Mouse (Mus musculus): ENCODE results near the gene Ankrd35. TPM values are rescaled to one million over a fixed set of nuclear protein-coding genes. Genes with fewer than 3 reads are reported as not detected.
"Not testable (repeated sequence)": the region's sequence is repeated elsewhere in the genome, so short reads cannot be mapped to it uniquely, and the experiment has no call there.

The Ankrd35 gene
- polyA plus RNA-seq, 1 experiment from 2014 or later = 0.57 TPM

GRCm38 (mm10) chr3:96740279-96740678, 70.3 kb downstream of the Ankrd35 start:
- not testable (repeated sequence) for H3K4me2 ChIP-seq (ENCODE audit: low read length); H3K9me3 ChIP-seq (ENCODE audit: control insufficient read depth, low read length); H3K36me3 ChIP-seq (ENCODE audit: control insufficient read depth, insufficient read depth, low read length); ATAC-seq (ENCODE audit: low FRiP score, low TSS enrichment); H3K4me1 ChIP-seq (ENCODE audit: control insufficient read depth, insufficient read depth, low read length); DNase-seq; H3K9ac ChIP-seq (replicated peaks; ENCODE audit: low read length); H3K4me3 ChIP-seq (replicated peaks; ENCODE audit: low read depth, low read length); H3K27me3 ChIP-seq (ENCODE audit: control insufficient read depth, insufficient read depth, low read length); H3K27ac ChIP-seq (replicated peaks; ENCODE audit: low read depth, low read length)

Other genes with a start within 250 kb of the Ankrd35 start
- not detected in 2 replicates for gene BC107364, start 217.8 kb upstream of the Ankrd35 start, polyA plus RNA-seq (2014; fragmentation: Nextera tagmentation; extraction: Ambion mirVana)
- gene Hfe2, start 145.0 kb upstream of the Ankrd35 start, polyA plus RNA-seq (2014; fragmentation: Nextera tagmentation; extraction: Ambion mirVana) = 0.84 and 1.3 TPM in 2 replicates
- gene Txnip, start 112.2 kb upstream of the Ankrd35 start, polyA plus RNA-seq (2014; fragmentation: Nextera tagmentation; extraction: Ambion mirVana) = 45.0 and 60.1 TPM in 2 replicates
- 0.43 and 0.45 TPM in 2 replicates for gene Gm16253, start 93.1 kb upstream of the Ankrd35 start, polyA plus RNA-seq (2014; fragmentation: Nextera tagmentation; extraction: Ambion mirVana)
- gene Polr3gl, start 76.0 kb upstream of the Ankrd35 start, polyA plus RNA-seq (2014; fragmentation: Nextera tagmentation; extraction: Ambion mirVana) = 14.8 and 17.1 TPM in 2 replicates
- gene Ankrd34a, start 73.5 kb upstream of the Ankrd35 start, polyA plus RNA-seq (2014; fragmentation: Nextera tagmentation; extraction: Ambion mirVana) = 12.0 and 13.7 TPM in 2 replicates
- 6.7 and 7.5 TPM in 2 replicates for gene Lix1l, start 69.0 kb upstream of the Ankrd35 start, polyA plus RNA-seq (2014; fragmentation: Nextera tagmentation; extraction: Ambion mirVana)
- gene Rbm8a, start 40.2 kb upstream of the Ankrd35 start, polyA plus RNA-seq (2014; fragmentation: Nextera tagmentation; extraction: Ambion mirVana) = 125 and 139 TPM in 2 replicates
- gene Pex11b, start 34.8 kb upstream of the Ankrd35 start, polyA plus RNA-seq (2014; fragmentation: Nextera tagmentation; extraction: Ambion mirVana) = 61.3 and 61.5 TPM in 2 replicates
- 0.11 TPM in 1 of 2 replicates, not detected in the other for gene Gm42957, start 34.7 kb upstream of the Ankrd35 start, polyA plus RNA-seq (2014; fragmentation: Nextera tagmentation; extraction: Ambion mirVana)
- 0.62 and 0.84 TPM in 2 replicates for gene Itga10, start 24.5 kb upstream of the Ankrd35 start, polyA plus RNA-seq (2014; fragmentation: Nextera tagmentation; extraction: Ambion mirVana)
- 25.5 and 26.3 TPM in 2 replicates for gene Pias3, start 26.3 kb downstream of the Ankrd35 start, polyA plus RNA-seq (2014; fragmentation: Nextera tagmentation; extraction: Ambion mirVana)
- gene Nudt17, start 38.4 kb downstream of the Ankrd35 start, polyA plus RNA-seq (2014; fragmentation: Nextera tagmentation; extraction: Ambion mirVana) = 14.1 and 14.3 TPM in 2 replicates
- 27.9 and 28.7 TPM in 2 replicates for gene Polr3c, start 57.5 kb downstream of the Ankrd35 start, polyA plus RNA-seq (2014; fragmentation: Nextera tagmentation; extraction: Ambion mirVana)
- gene Rnf115, start 57.5 kb downstream of the Ankrd35 start, polyA plus RNA-seq (2014; fragmentation: Nextera tagmentation; extraction: Ambion mirVana) = 69.6 and 83.8 TPM in 2 replicates
- gene Pdzk1, start 159.2 kb downstream of the Ankrd35 start, polyA plus RNA-seq (2014; fragmentation: Nextera tagmentation; extraction: Ambion mirVana) = 0.16 TPM in 1 of 2 replicates, not detected in the other
- gene Cd160, start 159.2 kb downstream of the Ankrd35 start, polyA plus RNA-seq (2014; fragmentation: Nextera tagmentation; extraction: Ambion mirVana) = 0.39 and 0.46 TPM in 2 replicates
- gene Gja5, start 234.6 kb downstream of the Ankrd35 start, polyA plus RNA-seq (2014; fragmentation: Nextera tagmentation; extraction: Ambion mirVana) = 1.2 and 2.0 TPM in 2 replicates
- gene Gpr89, start 235.2 kb downstream of the Ankrd35 start, polyA plus RNA-seq (2014; fragmentation: Nextera tagmentation; extraction: Ambion mirVana) = 39.5 and 40.7 TPM in 2 replicates